18 mouse cellular contexts compared by ENCODE assay signal in the genomic region with DNA sequence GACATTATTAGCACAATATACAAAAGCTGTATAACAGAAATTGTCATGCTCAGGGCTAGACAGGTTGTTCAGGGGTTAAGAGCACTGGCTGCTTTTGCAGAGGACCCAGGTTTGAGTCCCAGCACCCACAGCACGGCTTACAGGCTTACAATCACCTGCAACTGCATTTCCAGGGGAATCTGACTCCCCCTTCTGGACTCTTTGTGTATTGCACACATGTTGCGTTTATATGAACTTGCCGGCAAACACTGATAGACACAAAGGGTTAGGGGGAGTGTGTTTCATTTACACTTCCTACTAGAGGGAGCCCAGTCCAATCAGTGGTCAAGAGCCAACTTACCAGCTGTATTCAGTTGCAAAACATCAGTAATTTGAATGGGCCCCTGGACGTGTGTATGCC. TPM values are rescaled to one million over a fixed set of nuclear protein-coding genes. Genes with fewer than 3 reads are reported as not detected.
DNase-seq lines count a peak whose midpoint lies in the region; TF ChIP-seq lines count a peak whose summit lies in the region.
"Had no signal": no experiment of that assay in that cellular context is flagged by ENCODE, and none has a peak within 500 bp of the region (broad histone marks: within the 10 kb centered on the region; RNA-seq: fewer than 3 reads in every experiment).

No protein-coding gene starts in this region.

- DNase-seq in layer of hippocampus, adult 2 months (ENCODE audit: low spot score in 2 of 2) = no peak
- DNase-seq in layer of hippocampus, adult 9-11 months = no peak
- peak; percentile 34 for DNase-seq in A20 (ENCODE audit: low read depth, low spot score)
- DNase-seq in ES-CJ7 (ENCODE audit: low read depth, low spot score) = peak; percentile 78
- peak; percentile 12 for DNase-seq in c-Kit-positive CD71-positive TER-119-positive erythroid progenitor cells, embryonic 14.5 days (ENCODE audit: low spot score)
- no peak for DNase-seq in ovary, postnatal 36 days (ENCODE audit: low spot score)
- no peak for DNase-seq in right cerebral cortex, adult 2 months (ENCODE audit: low spot score in 2 of 2)
- DNase-seq: cerebellum, postnatal 14 days; gastrocnemius, postnatal 14 days; heart, postnatal 36 days; kidney, adult 8-10 months; lung, postnatal 4 days; retina, postnatal 1 day; thymus, adult 2 months had no signal

- no peak overlapping the region for H3K27ac ChIP-seq in layer of hippocampus, adult 2 months
- H3K27ac ChIP-seq: forebrain, embryonic 12.5 days; liver, embryonic 15.5 days; midbrain, embryonic 10.5 days; neural tube, embryonic 15.5 days had no signal

- H3K4me3 ChIP-seq in layer of hippocampus, adult 2 months = no peak overlapping the region
- H3K4me3 ChIP-seq: forebrain, embryonic 12.5 days; liver, embryonic 15.5 days; midbrain, embryonic 10.5 days; neural tube, embryonic 15.5 days had no signal

- peak; percentile 54 for TF ChIP-seq CTCF in layer of hippocampus, adult 2 months (conservative IDR thresholded peaks at IDR 0.05)

RNA-seq across cellular contexts. Expression of gene Mtif3, which starts 37.7 kb away (rescaled TPM):
- 10 to 100 TPM; 20.1 to 20.3 TPM for total RNA-seq in layer of hippocampus, adult 2 months (2021)

RNA-seq across cellular contexts. Expression of gene Gtf3a, which starts 52.9 kb away (rescaled TPM):
- 10 to 100 TPM; 23.3 to 24.7 TPM for total RNA-seq in layer of hippocampus, adult 2 months (2021)

Comparison
In these comparisons a context has a peak if more than half of its experiments do, and no peak if none do; other contexts are left out.
1. DNase-seq: peak in A20 (single experiment), ES-CJ7 (single experiment) and c-Kit-positive CD71-positive TER-119-positive erythroid progenitor cells, embryonic 14.5 days (single experiment); none in layer of hippocampus, adult 2 months (0 of 2), layer of hippocampus, adult 9-11 months (single experiment), ovary, postnatal 36 days (single experiment) and right cerebral cortex, adult 2 months (0 of 2).